Mouse (Mus musculus) retina, embryonic 14.5 days (tissue): Measurements from ENCODE around the gene Mapk8ip2.

ENCODE experiments used
- DNase-seq: peaks from one replicate; pipeline ENCODE4 v3.0.0-alpha.2; 2015; ENCODE audit warnings: low spot score

Mapk8ip2 gene

GRCm38 (mm10) chr15:89480584-89480983 lies 26.9 kb downstream of the Mapk8ip2 start:
- DNase-seq = no peak

GRCm38 (mm10) chr15:89488182-89488581 lies 34.5 kb downstream of the Mapk8ip2 start:
- no peak for DNase-seq

GRCm38 (mm10) chr15:89488611-89489117 lies 35.0 kb downstream of the Mapk8ip2 start:
- DNase-seq = no peak

DNA sequence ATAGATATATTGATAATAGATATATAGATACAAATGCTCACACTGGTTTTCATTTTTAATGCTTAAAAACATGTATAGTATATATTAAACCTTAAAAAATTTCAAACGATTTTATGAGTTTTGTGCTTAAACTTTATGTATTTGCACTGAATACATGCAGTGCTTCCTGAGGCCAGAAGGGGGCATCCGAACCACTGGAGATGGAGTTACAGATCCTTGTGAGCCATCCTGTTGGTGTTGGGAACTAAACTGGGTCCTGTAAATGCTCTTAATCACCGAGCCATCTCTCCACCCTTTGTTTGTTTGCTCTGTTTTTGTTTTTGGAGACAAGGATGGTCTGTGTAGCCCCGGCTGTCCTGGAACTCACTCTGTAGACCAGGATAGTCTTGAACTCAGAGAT lies 41.3 kb downstream of the Mapk8ip2 start:
- no peak for DNase-seq

GRCm38 (mm10) chr15:89496131-89496530 lies 42.4 kb downstream of the Mapk8ip2 start:
- no peak for DNase-seq

- no peak for DNase-seq
These were observed 43.1 kb downstream of the Mapk8ip2 start for GRCm38 (mm10) chr15:89496841-89497240.

- no peak for DNase-seq
These were observed 43.8 kb downstream of the Mapk8ip2 start for GRCm38 (mm10) chr15:89497391-89498048.

DNA sequence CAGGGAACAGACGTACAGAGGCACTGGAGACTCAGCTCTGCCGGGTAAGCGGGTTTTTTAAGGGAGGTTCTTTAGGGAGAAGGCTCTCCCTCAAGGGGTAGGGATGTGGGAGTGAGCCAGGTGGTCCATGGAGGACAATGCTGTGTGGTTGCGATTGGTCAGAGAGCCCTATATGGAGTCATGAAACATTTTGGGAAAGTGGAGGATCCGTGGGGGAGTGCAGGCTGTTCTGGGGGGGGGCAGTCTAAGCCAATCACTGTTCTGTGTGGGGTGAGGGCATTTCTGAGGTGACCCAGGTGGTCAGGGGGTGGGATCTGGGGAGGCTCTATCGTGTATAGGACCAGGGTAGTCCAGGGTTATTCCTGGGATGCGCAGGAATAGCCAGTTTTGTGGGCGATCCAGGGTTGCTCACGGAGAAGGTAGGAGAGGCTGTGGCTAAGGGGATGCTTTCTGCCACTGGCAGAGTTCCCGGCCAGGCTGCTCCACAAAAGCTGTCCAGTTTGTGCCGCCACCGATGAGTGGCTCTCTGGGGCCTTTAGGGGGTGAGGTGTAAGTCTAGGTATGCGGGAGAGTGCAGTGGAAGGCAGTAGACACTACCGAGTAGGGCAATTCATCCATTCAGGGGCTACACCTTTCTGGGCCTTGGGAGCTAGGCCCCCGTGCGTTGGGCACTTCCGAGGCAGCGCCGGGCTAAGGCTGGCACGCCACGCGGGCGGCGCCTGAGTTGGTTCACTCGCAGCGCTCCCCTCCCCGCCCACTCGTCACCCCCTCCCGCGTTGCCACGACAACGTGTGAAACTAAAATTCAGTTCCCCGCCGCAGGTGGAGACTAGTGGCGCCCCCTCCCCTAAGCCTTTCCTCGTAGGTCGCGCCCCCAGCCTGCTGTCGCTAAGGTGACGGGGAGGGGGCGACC lies 44.6 kb downstream of the Mapk8ip2 start:
- DNase-seq = peak; percentile 54

- peak; percentile 49 for DNase-seq
These were observed 45.4 kb downstream of the Mapk8ip2 start, which contains the start of gene Shank3 for GRCm38 (mm10) chr15:89498961-89499688. Gene Shank3 (plus strand): TSS chr15:89499623.

DNA sequence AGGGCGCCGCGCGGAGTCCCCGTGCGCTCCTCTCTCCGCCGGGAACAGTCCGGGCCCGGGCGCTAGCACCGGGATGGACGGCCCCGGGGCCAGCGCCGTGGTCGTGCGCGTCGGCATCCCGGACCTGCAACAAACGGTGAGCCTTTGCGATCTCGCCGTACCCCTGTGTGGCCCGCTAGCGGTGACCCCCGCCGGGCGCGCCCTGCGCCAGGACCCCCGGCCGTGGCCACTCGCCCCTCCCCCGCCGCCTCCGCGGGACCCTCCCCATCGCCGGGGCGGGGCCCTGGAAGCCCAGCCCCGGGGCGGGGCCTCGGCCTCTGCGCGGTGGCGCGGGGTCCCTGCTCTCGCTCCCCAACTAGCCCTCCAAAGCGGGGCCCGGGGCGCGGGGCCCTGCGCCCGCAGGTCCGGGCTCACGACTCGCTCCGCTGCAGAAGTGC lies 46.1 kb downstream of the Mapk8ip2 start:
- DNase-seq = peak; percentile 83

DNA sequence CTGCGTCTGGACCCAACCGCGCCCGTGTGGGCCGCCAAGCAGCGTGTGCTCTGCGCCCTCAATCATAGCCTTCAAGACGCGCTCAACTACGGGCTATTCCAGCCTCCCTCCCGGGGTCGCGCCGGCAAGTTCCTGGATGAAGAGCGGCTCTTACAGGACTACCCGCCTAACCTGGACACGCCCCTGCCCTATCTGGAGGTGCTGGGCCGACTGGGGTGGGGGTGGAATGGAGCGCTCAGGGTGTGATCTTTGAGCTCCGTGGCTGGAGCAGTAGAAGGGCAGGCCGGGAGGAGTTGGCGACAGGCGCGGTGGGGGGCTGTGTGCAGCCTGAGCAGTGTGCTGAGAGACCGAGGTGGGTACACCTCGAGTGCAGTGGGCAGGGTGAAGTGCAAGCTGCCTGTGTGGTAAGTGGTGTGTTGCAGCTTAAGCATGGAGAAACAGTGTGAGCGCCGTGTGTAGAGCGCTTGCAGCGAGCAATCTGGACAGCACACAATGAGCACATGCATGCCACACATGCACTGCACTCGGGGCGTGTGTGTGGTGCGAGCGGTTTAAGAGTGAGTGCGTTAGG lies 46.6 kb downstream of the Mapk8ip2 start:
- DNase-seq = no peak

DNA sequence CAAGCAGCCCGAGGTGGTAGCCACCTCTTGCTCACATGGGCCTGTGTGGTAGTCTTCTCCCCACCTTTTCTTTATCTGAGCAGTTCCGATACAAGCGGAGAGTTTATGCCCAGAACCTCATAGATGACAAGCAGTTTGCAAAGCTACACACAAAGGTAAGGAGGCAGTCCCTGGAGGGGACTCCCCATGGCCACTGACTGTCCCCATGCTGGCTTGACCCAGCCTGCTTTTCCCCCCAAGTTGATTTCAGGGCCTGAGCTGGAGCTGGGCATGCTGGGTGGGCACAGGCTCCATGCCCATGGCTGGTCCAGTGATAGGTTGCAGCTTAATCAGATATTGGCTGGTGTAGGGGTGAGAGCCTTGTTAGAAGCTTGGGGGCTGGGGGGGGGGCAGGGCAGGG lies 47.6 kb downstream of the Mapk8ip2 start:
- no peak for DNase-seq

GRCm38 (mm10) chr15:89504838-89505237 lies 51.1 kb downstream of the Mapk8ip2 start:
- no peak for DNase-seq

DNA sequence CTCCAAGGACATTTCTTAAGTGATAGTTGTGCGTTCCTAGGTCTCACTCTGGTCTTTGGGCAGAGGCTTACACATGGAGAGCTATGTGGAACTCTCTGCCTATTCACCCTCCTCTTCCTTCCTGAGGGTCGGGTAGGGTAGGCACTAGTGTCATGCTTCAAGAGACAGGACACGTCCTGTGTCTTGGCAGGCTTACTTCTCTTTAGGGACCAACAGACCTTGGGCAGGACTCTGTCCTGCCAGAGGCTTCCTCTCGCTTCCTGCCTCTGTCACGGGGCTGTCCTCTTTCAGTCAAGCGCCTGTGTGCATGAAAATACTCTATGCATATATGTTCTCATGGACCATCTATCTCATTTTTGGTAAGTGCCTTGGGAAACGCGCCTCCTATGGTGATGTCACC lies 54.0 kb downstream of the Mapk8ip2 start:
- no peak for DNase-seq

- DNase-seq = no peak
These were observed 59.0 kb downstream of the Mapk8ip2 start for GRCm38 (mm10) chr15:89512679-89513078.
